Mouse (Mus musculus) thymus, postnatal 10 days (tissue): Measurements from ENCODE around the gene Gm7257.

Source experiments
- DNase-seq, 2 experiments: peaks; one replicate each; pipeline ENCODE4 v3.0.0; 2021; ENCODE audit warnings: low spot score in 2 of 2

Gene Gm7257

DNA sequence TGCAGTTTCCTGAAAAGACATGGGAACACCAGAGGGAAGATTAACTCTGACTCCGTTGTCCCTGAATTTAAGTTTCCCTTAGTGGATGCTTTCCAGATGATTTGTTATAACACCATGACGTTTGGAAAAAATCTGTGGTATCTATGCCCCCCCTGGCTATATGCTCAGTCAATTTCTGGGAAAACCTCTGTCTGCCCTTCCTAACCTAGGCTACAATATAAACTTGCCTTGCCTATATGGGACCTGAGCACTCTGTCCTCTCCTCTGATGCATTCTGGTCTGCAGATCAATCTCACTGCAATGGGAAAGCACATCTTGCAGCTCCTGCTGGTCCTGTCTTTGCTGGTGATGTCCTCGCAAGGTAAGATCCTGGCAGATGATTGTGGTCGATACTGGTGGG, at the start of gene Gm7257:
Gene Gm7257, plus strand, starts transcription at position 301 of the 400 bp plus-strand sequence.
- DNase-seq, result no peak

DNA sequence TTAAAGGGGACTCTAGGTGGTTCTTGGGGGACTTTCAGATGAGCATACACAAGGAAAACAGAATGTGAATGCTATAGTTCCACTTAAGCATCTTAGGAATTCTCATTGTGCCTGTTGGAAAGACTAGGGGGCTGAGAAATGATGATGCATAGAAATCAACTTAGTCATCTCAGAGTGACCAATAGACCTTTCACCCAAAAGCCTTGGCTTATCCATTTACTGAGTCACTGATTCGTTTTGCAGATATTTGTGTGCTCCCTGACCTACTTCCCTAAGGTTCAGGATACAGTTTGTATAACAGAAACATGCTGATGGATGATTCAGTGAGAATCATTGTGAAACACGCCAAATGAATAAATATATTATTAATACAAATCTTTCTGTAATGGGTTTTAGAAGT, 28.7 kb upstream of the Gm7257 start:
- no peak for DNase-seq

DNA sequence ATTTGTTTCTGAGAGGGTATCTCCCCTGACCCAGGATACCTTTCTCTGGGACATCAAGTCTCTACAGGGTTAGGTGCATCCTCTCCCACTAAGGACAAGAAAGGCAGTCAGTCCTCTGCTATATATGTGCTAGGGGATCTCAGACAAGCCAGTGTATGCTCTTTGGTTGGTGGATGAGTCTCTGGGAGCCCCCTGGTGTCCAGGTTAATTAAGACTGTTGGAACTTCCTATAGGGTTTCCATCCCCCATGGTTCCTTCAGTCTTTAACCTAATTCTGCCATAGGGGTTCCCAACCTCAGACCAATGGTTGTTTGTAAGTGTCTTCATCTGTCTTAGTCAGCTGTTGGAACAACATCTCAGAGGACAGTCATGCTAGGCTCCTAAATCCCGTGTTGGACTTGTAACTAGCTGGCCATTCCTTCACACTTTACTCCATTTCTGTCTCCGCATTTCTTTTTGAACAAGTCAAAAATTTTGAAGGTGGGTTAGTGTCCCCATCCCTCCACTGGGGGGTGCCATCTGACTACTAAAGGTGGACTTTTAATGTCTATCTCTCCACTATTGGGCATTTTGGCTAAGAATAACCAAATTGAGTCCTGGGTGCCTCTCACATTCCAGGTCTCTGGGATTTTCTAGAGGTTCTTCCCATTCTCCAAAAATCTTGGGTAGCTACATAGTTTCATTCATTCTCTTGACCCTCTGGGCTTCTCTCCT, 3.5 kb downstream of the Gm7257 start:
- DNase-seq, result no peak

DNA sequence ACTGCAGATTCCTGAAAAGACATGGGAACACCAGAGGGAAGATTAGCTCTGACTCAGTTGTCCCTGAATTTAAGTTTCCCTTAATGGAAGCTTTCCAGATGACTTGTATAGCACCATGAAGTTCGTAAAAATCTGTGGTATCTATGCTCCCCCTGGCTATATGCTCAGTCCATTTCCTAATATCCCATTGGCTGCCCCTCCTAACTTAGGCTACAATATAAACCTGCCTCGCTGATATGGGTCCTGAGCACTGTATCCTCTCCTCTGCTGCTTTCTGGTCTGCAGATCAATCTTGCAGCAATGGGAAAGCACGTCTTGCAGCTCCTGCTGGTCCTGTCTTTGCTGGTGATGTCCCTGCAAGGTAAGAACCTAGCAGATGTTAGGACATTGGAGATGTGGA, 43.7 kb downstream of the Gm7257 start, which contains the start of gene Gm9513:
Gene Gm9513, plus strand, starts transcription at position 301 of the 400 bp plus-strand sequence.
- no peak for DNase-seq
